In the genomic region with DNA sequence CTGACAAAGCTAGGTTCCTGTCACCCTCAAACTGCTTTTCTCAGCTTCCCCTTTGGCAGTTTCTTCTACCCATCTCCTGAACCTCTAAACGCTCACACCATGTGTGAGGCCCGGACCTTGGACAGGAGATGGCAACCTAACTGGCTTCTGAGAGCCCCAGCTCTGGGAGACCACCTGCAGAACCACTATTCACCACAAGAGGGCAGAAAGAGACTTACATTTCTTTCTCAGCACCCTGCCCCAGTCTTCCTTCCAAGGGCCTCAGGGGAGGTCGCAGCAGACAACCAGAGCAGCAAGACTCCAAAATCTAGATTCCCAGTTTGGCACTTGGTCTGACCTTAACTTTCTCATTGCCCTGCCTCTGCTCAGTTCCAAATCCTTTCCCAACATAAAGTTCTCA, we compare ENCODE assay signal across 9 mouse cellular contexts. TPM values are rescaled to one million over a fixed set of nuclear protein-coding genes. Genes with fewer than 3 reads are reported as not detected.
DNase-seq lines count a peak whose midpoint lies in the region; ATAC-seq and TF ChIP-seq lines count a peak whose summit lies in the region.
"Had no signal": no experiment of that assay in that cellular context is flagged by ENCODE, and none has a peak within 500 bp of the region (broad histone marks: within the 10 kb centered on the region; RNA-seq: fewer than 3 reads in every experiment).

No protein-coding gene starts in this region.

- no peaks in the 10 kb centered on the region for H3K9me3 ChIP-seq in hindbrain, embryonic 13.5 days
- H3K9me3 ChIP-seq: neural tube, embryonic 13.5 days had no signal

- DNase-seq in frontal cortex, adult 2 months (ENCODE audit: extremely low spot score in 1 of 2, low spot score in 1 of 2), result peak; percentile 45 to 85
- peak; percentile 43 for DNase-seq in brain, embryonic 18.5 days (ENCODE audit: low read depth, low spot score)
- peak; percentile 44 for DNase-seq in fibroblast of lung, adult 2 months (ENCODE audit: low read depth)
- DNase-seq in layer of hippocampus, postnatal 25 days (ENCODE audit: extremely low spot score in 1 of 2, low spot score in 1 of 2), result peak; percentile 42 to 74
- peak; percentile 30 to 62 for DNase-seq in spleen, adult 2 months (ENCODE audit: low read depth in 1 of 2, low spot score in 2 of 2)

- no peak overlapping the region for H3K4me3 ChIP-seq in hindbrain, embryonic 13.5 days
- H3K4me3 ChIP-seq in spleen, adult 2 months (ENCODE audit: extremely low read depth, insufficient read depth, insufficient read length), result no peak overlapping the region
- H3K4me3 ChIP-seq: neural tube, embryonic 13.5 days had no signal

- H3K27me3 ChIP-seq in hindbrain, embryonic 13.5 days, result no peaks in the 10 kb centered on the region
- no peaks in the 10 kb centered on the region for H3K27me3 ChIP-seq in spleen, adult 2 months (ENCODE audit: control insufficient read depth, insufficient read depth, low read length)
- H3K27me3 ChIP-seq: neural tube, embryonic 13.5 days had no signal

- TF ChIP-seq POLR2A in spleen, adult 2 months (IDR thresholded peaks at IDR 0.05; ENCODE audit: low read depth, low read length), result no peak

- peaks cover 86% of the 10 kb centered on the region for H3K36me3 ChIP-seq in hindbrain, embryonic 13.5 days
- H3K36me3 ChIP-seq in spleen, adult 2 months (ENCODE audit: control insufficient read depth, insufficient read depth, low read length), result no peaks in the 10 kb centered on the region

- H3K4me2 ChIP-seq in hindbrain, embryonic 13.5 days, result no peak overlapping the region
- H3K4me2 ChIP-seq: neural tube, embryonic 13.5 days had no signal

- peak; percentile 66; the same call in 1 of the 2 replicates for TF ChIP-seq CTCF in spleen, adult 2 months (IDR thresholded peaks at IDR 0.05; ENCODE audit: extremely low read depth, insufficient read depth, insufficient read length, insufficient replicate concordance)

- ATAC-seq in frontal cortex, adult (ENCODE audit: low TSS enrichment), result no peak
- 0 out of 2 replicates have a peak, but pooled peaks have one; percentile 37 for ATAC-seq in hindbrain, embryonic 13.5 days (ENCODE audit: low FRiP score)
- ATAC-seq in megakaryocyte progenitor cell, adult 5-6 weeks (replicated peaks; ENCODE audit: poor library complexity), result peak; percentile 73

- no peak overlapping the region for H3K27ac ChIP-seq in hindbrain, embryonic 13.5 days
- H3K27ac ChIP-seq in spleen, adult 2 months (ENCODE audit: insufficient read depth, low read length), result no peak overlapping the region
- H3K27ac ChIP-seq: neural tube, embryonic 13.5 days had no signal

- H3K9ac ChIP-seq in hindbrain, embryonic 13.5 days, result no peak overlapping the region
- H3K9ac ChIP-seq: neural tube, embryonic 13.5 days had no signal

- 0 out of 2 replicates have a peak, but pooled peaks cover 1% of the 10 kb centered on the region for H3K4me1 ChIP-seq in hindbrain, embryonic 13.5 days (replicated peaks)
- no peaks in the 10 kb centered on the region for H3K4me1 ChIP-seq in spleen, adult 2 months (ENCODE audit: control insufficient read depth, insufficient read depth, insufficient read length)

- 29% methylated on average over 3 of the region's 3 CpGs for WGBS in hindbrain, embryonic 13.5 days
- 1% methylated on average over 3 of the region's 3 CpGs for WGBS in spleen, adult 2 months

RNA-seq across cellular contexts. Expression of gene Nxph4, which starts 35.1 kb away (rescaled TPM):
- 9.3 and 12.1 TPM in 2 replicates for polyA plus RNA-seq in frontal cortex, adult 2 months (2012; rRNA removed)
- polyA plus RNA-seq in hindbrain, embryonic 13.5 days (2015; fragmentation: Nextera tagmentation; extraction: Ambion mirVana), result 139 and 176 TPM in 2 replicates
- 1 to 10 TPM; 1.9 to 2.1 TPM for total RNA-seq in layer of hippocampus, postnatal 25 days (2021)
- total RNA-seq in megakaryocyte progenitor cell, adult 5-6 weeks (2015), result not detected in 2 replicates
- not detected in 2 replicates for total RNA-seq in megakaryocyte progenitor cell, adult 5-6 weeks (2017)
- polyA plus RNA-seq in spleen, adult 2 months (2012; rRNA removed), result not detected in 2 replicates

RNA-seq across cellular contexts. Expression of gene Shmt2, which starts 47.2 kb away (rescaled TPM):
- polyA plus RNA-seq in frontal cortex, adult 2 months (2012; rRNA removed), result 45.3 and 46.6 TPM in 2 replicates
- polyA plus RNA-seq in hindbrain, embryonic 13.5 days (2015; fragmentation: Nextera tagmentation; extraction: Ambion mirVana), result 52.7 and 57.5 TPM in 2 replicates
- 10 to 100 TPM; 29.5 to 31.8 TPM for total RNA-seq in layer of hippocampus, postnatal 25 days (2021)
- total RNA-seq in megakaryocyte progenitor cell, adult 5-6 weeks (2015), result 91.3 and 92.6 TPM in 2 replicates
- 95.8 and 100 TPM in 2 replicates for total RNA-seq in megakaryocyte progenitor cell, adult 5-6 weeks (2017)
- polyA plus RNA-seq in spleen, adult 2 months (2012; rRNA removed), result 99.9 and 133 TPM in 2 replicates

RNA-seq across cellular contexts. Expression of gene Lrp1, which starts 51.5 kb away (rescaled TPM):
- 279 and 283 TPM in 2 replicates for polyA plus RNA-seq in frontal cortex, adult 2 months (2012; rRNA removed)
- polyA plus RNA-seq in hindbrain, embryonic 13.5 days (2015; fragmentation: Nextera tagmentation; extraction: Ambion mirVana), result 101 and 108 TPM in 2 replicates
- total RNA-seq in layer of hippocampus, postnatal 25 days (2021), result 100 to 1,000 TPM; 259 to 316 TPM
- 9.8 and 10.0 TPM in 2 replicates for total RNA-seq in megakaryocyte progenitor cell, adult 5-6 weeks (2015)
- 4.5 and 7.3 TPM in 2 replicates for total RNA-seq in megakaryocyte progenitor cell, adult 5-6 weeks (2017)
- polyA plus RNA-seq in spleen, adult 2 months (2012; rRNA removed), result 98.7 and 99.4 TPM in 2 replicates

RNA-seq across cellular contexts. Expression of gene Ndufa4l2, which starts 54.7 kb away (rescaled TPM):
- 10.3 and 10.8 TPM in 2 replicates for polyA plus RNA-seq in frontal cortex, adult 2 months (2012; rRNA removed)
- 13.4 and 15.5 TPM in 2 replicates for polyA plus RNA-seq in hindbrain, embryonic 13.5 days (2015; fragmentation: Nextera tagmentation; extraction: Ambion mirVana)
- 1 to 10 TPM; 4.1 to 6.7 TPM for total RNA-seq in layer of hippocampus, postnatal 25 days (2021)
- total RNA-seq in megakaryocyte progenitor cell, adult 5-6 weeks (2015), result not detected in 2 replicates
- not detected in 2 replicates for total RNA-seq in megakaryocyte progenitor cell, adult 5-6 weeks (2017)
- 6.9 and 12.2 TPM in 2 replicates for polyA plus RNA-seq in spleen, adult 2 months (2012; rRNA removed)

Comparison
In these comparisons a context has a peak if more than half of its experiments do, and no peak if none do; other contexts are left out.
1. RNA of gene Nxph4, which starts 35.1 kb away (polyA plus RNA-seq): 139 to 176 TPM in hindbrain, embryonic 13.5 days; 9.3 to 12.1 TPM in frontal cortex, adult 2 months and not detected in spleen, adult 2 months; every median in the first group is over 10 times any median in the second.
2. Peak in every context shown above with its lines, with median percentiles within 50 percentile points of each other: DNase-seq.